Mouse (Mus musculus) retina, postnatal 1 day (tissue): ENCODE data around the gene Atp1a1.

Experiments used
- DNase-seq: peaks from one replicate; pipeline ENCODE4 v3.0.0-alpha.2; 2012

Gene Atp1a1

GRCm38 (mm10) chr3:101551457-101552230, 52.8 kb downstream of the Atp1a1 start:
- DNase-seq: peak; percentile 94

DNA sequence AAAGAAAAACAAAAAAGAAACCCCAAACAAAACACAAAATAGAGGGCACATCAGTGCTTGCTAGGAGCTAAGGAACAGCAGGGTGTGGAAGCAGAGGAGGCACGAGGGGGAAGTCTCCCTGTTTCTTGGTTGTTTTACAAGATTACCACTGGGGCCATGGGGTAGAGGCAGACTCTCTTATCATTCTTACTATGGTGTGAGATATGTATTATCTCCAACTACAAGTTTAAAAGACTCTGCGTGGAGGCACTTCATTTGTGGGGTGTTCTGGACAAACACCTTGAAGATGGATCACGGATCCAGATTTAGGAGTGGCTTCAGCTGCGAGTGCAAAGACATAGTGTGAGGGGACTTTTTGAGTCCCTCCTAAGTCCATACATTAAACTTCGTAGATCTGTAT, 54.7 kb downstream of the Atp1a1 start:
- no peak for DNase-seq

- no peak for DNase-seq
Observed at GRCm38 (mm10) chr3:101544116-101544515, 60.4 kb downstream of the Atp1a1 start.

DNA sequence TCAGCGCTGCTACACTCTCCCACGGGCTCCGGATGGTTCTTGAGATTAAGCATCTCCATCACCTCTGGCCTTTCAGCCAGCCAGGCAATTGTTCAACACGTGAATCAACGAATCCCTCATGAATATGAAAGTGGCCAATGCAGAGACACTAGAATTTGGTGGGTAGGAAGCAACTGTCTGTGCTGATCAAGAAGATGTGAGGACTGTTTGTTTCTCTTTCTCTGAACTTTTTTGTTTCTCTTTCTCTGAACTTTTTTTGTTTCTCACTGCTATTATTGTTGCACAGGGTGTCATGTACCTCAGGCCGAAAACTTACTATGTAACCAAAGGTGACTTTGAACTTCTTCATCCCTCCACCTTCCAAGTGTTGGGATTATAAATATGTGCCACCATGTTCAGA, 62.9 kb downstream of the Atp1a1 start:
- DNase-seq: no peak

GRCm38 (mm10) chr3:101540568-101540967, 63.9 kb downstream of the Atp1a1 start:
- no peak for DNase-seq

DNA sequence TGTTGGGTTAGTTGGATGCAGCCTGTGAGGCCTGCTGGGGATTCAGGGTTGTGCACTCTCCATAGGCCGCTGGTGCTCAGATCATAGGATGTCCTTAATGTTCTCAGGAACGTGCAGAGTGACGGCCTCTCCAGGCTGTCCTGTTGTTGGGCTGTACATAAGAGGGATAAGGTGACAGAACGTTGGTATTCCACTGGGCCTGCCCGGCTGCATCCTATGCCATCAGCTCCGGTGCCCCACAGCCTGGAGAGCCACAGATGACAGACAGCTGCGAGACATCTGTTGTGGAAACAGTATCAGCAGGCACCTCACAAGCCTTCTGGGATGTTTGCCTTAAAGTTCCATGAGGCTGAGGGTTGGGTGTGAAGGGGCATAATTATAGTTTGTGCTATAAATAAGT, 68.2 kb downstream of the Atp1a1 start:
- DNase-seq: no peak

DNA sequence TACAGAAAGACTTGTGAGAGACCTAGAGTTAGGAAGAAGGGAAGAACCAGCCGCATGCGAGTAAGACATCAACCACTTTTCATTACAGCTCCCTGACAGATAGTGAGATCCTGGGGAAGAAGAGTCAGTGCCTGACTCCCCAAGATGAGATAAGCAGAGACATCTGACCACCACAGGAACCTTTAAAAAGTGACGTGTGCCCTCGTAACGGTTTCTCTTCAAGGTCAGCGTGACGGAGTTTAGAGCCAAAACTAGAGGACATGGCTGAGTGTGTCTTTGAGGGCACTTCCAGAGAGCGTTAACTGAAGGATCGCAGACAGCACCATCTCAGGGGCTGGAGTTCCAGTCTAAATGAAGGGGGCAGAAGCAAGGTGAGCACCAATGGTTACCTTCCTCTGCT, 70.2 kb downstream of the Atp1a1 start:
- DNase-seq: no peak

- DNase-seq: no peak
Observed at GRCm38 (mm10) chr3:101533373-101533772, 71.1 kb downstream of the Atp1a1 start.

DNA sequence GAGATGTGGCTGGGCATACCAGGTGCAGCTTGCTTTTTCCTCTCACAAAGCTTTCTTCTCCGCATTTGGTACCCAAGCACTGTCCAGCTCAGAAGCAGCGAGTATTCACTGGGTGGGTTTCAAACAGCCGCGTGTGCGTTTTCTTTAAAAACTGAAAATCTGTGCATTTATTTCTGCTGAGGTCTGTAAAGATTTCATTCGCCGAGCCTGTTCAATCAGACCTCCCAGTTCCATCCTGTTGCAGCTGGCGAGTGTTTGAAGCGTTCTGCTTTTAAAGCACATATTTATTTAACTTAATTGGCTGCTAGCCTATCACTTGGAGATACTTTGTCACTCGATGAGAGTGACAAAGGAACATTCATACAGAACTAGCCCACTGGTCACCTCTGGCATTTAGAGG, 73.6 kb downstream of the Atp1a1 start:
- DNase-seq: no peak

GRCm38 (mm10) chr3:101528900-101529594, 75.4 kb downstream of the Atp1a1 start:
- DNase-seq: no peak

GRCm38 (mm10) chr3:101528157-101528899, 76.2 kb downstream of the Atp1a1 start:
- DNase-seq: no peak

DNA sequence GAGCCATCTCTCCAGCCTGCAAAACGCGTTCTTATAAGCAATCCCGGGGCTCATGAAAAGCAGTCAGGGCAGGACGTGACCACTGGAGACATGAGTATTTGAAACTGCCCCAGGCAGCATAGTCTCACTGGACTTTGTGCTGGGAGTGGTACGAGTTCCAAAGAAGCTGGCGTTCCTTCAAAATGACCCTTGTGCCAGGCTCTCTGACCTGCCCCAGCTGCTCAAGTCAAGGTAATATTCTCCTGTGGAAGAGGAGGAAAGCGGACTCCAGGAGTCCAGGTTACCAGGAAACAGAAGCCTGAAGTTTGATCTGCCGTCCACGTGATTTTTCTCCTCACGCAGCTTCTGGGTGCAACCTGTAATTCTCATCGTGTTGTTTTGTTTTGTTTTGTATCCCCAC, 77.9 kb downstream of the Atp1a1 start:
- no peak for DNase-seq
